Mouse (Mus musculus): ENCODE measurements at regions not wholly inside any gene's neighbourhood (a gene's known extent, or its start where the extent isn't known, plus 50 kb on each side); places are given as distances from the start of the nearest gene placed in this dataset.

GRCm38 (mm10) chr8:63587871-63588270, 364.2 kb downstream of the Sgo2b start:
- no peak for ATAC-seq (ENCODE audit: low FRiP score)

GRCm38 (mm10) chr8:63574500-63574899, 377.5 kb downstream of the Sgo2b start:
- no peaks in the 10 kb centered on the region for H3K36me3 ChIP-seq
- no peaks in the 10 kb centered on the region for H3K4me1 ChIP-seq (replicated peaks)
- H3K4me2 ChIP-seq: no peak overlapping the region
- no peaks in the 10 kb centered on the region for H3K27me3 ChIP-seq
- ATAC-seq (ENCODE audit: low FRiP score): no peak
- 76% methylated on average over 3 of the region's 3 CpGs for WGBS
- H3K9me3 ChIP-seq: no peaks in the 10 kb centered on the region
- H3K27ac ChIP-seq: no peak overlapping the region
- H3K4me3 ChIP-seq: no peak overlapping the region
- H3K9ac ChIP-seq: no peak overlapping the region

More at GRCm38 (mm10) chr8:63587871-63588270, 364.2 kb downstream of the Sgo2b start:
- Histone ChIP-seq H3K27ac (no peak overlapping the region), H3K4me3 (no peak overlapping the region), H3K36me3 (no peaks in the 10 kb centered on the region), H3K9ac (no peak overlapping the region), H3K4me2 (no peak overlapping the region), H3K4me1 (replicated peaks) (no peaks in the 10 kb centered on the region), H3K9me3 (no peaks in the 10 kb centered on the region), H3K27me3 (no peaks in the 10 kb centered on the region)
- 80% methylated on average over 3 of the region's 3 CpGs for WGBS

- no peaks in the 10 kb centered on the region for H3K9me3 ChIP-seq
- ATAC-seq (ENCODE audit: low FRiP score): no peak
- 92% methylated on average over 3 of the region's 3 CpGs for WGBS
- H3K9ac ChIP-seq: no peak overlapping the region
- no peaks in the 10 kb centered on the region for H3K4me1 ChIP-seq (replicated peaks)
- no peak overlapping the region for H3K4me3 ChIP-seq
- H3K27ac ChIP-seq: no peak overlapping the region
- H3K36me3 ChIP-seq: no peaks in the 10 kb centered on the region
- no peaks in the 10 kb centered on the region for H3K27me3 ChIP-seq
- no peak overlapping the region for H3K4me2 ChIP-seq
Observed at GRCm38 (mm10) chr8:63539296-63539695, 412.8 kb downstream of the Sgo2b start.

GRCm38 (mm10) chr8:63529763-63530558, 422.1 kb downstream of the Sgo2b start:
- Histone ChIP-seq H3K4me1 (replicated peaks) (0 out of 2 replicates have a peak, but pooled peaks cover 3% of the 10 kb centered on the region), H3K36me3 (no peaks in the 10 kb centered on the region)
- peak; percentile 71; the same call in 1 of the 2 replicates for ATAC-seq (ENCODE audit: low FRiP score)

More at GRCm38 (mm10) chr8:63529763-63530558, 422.1 kb downstream of the Sgo2b start:
- Histone ChIP-seq H3K27ac (no peak overlapping the region), H3K4me3 (no peak overlapping the region), H3K9ac (no peak overlapping the region), H3K9me3 (no peaks in the 10 kb centered on the region), H3K27me3 (no peaks in the 10 kb centered on the region), H3K4me2 (no peak overlapping the region)
- WGBS: 59% methylated on average over 6 of the region's 6 CpGs
